Mouse (Mus musculus) activated CD4-positive, CD25-positive, alpha-beta regulatory T cell (primary cell): ENCODE data around the gene Gm10642. TPM values are rescaled to one million over a fixed set of nuclear protein-coding genes. Genes with fewer than 3 reads are reported as not detected.

ENCODE experiments used
- polyA plus RNA-seq, 2 experiments: library from polyadenylated mRNA; unstranded; fragments of 100-300 nt; shearing (Covaris generic); gene quantifications; one replicate each; pipeline ENCODE4 v1.2.1; 2017

The Gm10642 gene
- polyA plus RNA-seq: 1 to 10 TPM; 6.1 to 7.7 TPM

GRCm38 (mm10) chr9:70656130-70657007, at the start of gene Gm10642:
Gm10642 (plus strand) TSS chr9:70656251.

GRCm38 (mm10) chr9:70657013-70657967, 1.2 kb downstream of the Gm10642 start, which contains the start of gene Mindy2:
Mindy2 (minus strand) TSS chr9:70657174.

GRCm38 (mm10) chr9:70678682-70679131, 22.7 kb downstream of the Gm10642 start, which contains the start of gene Adam10:
Adam10 (plus strand) TSS chr9:70678997.

Other genes with a start within 250 kb of the Gm10642 start
- gene Ccnb2, start 234.7 kb upstream of the Gm10642 start, polyA plus RNA-seq: 10 to 100 TPM; 40.2 to 49.1 TPM
- gene Rnf111, start 152.5 kb upstream of the Gm10642 start, polyA plus RNA-seq: 10 to 100 TPM; 40.8 to 49.0 TPM
- gene Sltm, start 113.5 kb upstream of the Gm10642 start, polyA plus RNA-seq: 100 to 1,000 TPM; 106 to 122 TPM
- gene Mindy2, start 923 bp downstream of the Gm10642 start, polyA plus RNA-seq: 10 to 100 TPM; 79.7 to 90.9 TPM
- gene Adam10, start 22.7 kb downstream of the Gm10642 start, polyA plus RNA-seq: 10 to 100 TPM; 73.0 to 92.8 TPM